ENCODE assay signal across 19 mouse cellular contexts in the genomic region with DNA sequence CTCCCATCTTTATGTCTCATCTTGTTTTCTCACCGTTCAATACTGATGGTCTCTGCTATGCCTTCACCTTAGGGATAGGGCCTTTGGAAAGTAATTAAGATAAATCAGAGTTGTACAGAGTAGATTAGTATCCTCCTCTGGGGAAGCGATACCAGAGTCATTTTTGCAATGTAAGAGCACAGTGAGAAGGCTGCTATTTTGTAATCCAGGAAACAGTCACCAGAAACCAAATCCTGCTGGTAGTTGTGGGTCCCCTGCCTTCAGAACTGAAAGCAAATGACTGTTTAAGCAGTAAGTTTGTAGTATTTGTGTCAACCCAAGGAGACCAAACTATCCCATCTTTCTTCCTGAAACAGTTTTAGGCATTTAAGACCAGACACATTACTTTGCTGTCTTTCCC.
"Had no signal": no experiment of that assay in that cellular context is flagged by ENCODE, and none has a peak within 500 bp of the region (broad histone marks: within the 10 kb centered on the region; RNA-seq: fewer than 3 reads in every experiment).

No protein-coding gene starts in this region.

- H3K4me1 ChIP-seq: midbrain, embryonic 10.5 days; midbrain, embryonic 13.5 days; midbrain, embryonic 15.5 days; neural tube, embryonic 13.5 days; neural tube, embryonic 15.5 days had no signal

- H3K27ac ChIP-seq: liver, embryonic 14.5 days; midbrain, embryonic 10.5 days; midbrain, embryonic 13.5 days; midbrain, embryonic 15.5 days; neural tube, embryonic 13.5 days; neural tube, embryonic 15.5 days had no signal

- H3K9ac ChIP-seq: liver, embryonic 14.5 days; lung, embryonic 14.5 days; midbrain, embryonic 13.5 days; midbrain, embryonic 15.5 days; neural tube, embryonic 13.5 days; neural tube, embryonic 15.5 days had no signal

- DNase-seq: lung, adult 18-20 months; lung, embryonic 14.5 days; lung, postnatal 10 days; lung, postnatal 4 days; retina, postnatal 1 day; right cerebral cortex, adult 18-20 months; right cerebral cortex, postnatal 25 days; right cerebral cortex, postnatal 4 days; spleen, adult 18-20 months; thymus, adult 18-20 months; thymus, postnatal 14 days; thymus, postnatal 36 days had no signal

- H3K36me3 ChIP-seq: midbrain, embryonic 15.5 days had no signal

- ATAC-seq: midbrain, embryonic 13.5 days; midbrain, embryonic 15.5 days had no signal

- H3K4me2 ChIP-seq: lung, embryonic 14.5 days; midbrain, embryonic 13.5 days; midbrain, embryonic 15.5 days; neural tube, embryonic 13.5 days; neural tube, embryonic 15.5 days had no signal

- H3K9me3 ChIP-seq: midbrain, embryonic 10.5 days; midbrain, embryonic 13.5 days; midbrain, embryonic 15.5 days; neural tube, embryonic 13.5 days; neural tube, embryonic 15.5 days had no signal

- H3K27me3 ChIP-seq: midbrain, embryonic 13.5 days; midbrain, embryonic 15.5 days; neural tube, embryonic 13.5 days; neural tube, embryonic 15.5 days had no signal

- H3K4me3 ChIP-seq: midbrain, embryonic 10.5 days; midbrain, embryonic 13.5 days; midbrain, embryonic 15.5 days; myocyte; neural tube, embryonic 13.5 days; neural tube, embryonic 15.5 days had no signal
